Mouse (Mus musculus): ENCODE data around the gene Cntn4. TPM values are rescaled to one million over a fixed set of nuclear protein-coding genes. Genes with fewer than 3 reads are reported as not detected.

Gene Cntn4
- not detected in 2 replicates for total RNA-seq (2017)

GRCm38 (mm10) chr6:105677149-105678031 lies at the start of gene Cntn4:
Gene Cntn4 (plus strand): TSS chr6:105677660.
- ATAC-seq (replicated peaks; ENCODE audit: low read depth, poor library complexity, severe bottlenecking) = no peak

GRCm38 (mm10) chr6:105674276-105674675 lies 3.2 kb upstream of the Cntn4 start:
- ATAC-seq (replicated peaks; ENCODE audit: low read depth, poor library complexity, severe bottlenecking) = no peak

GRCm38 (mm10) chr6:105675099-105675498 lies 2.4 kb upstream of the Cntn4 start:
- ATAC-seq (replicated peaks; ENCODE audit: low read depth, poor library complexity, severe bottlenecking) = no peak

GRCm38 (mm10) chr6:105676637-105677036 lies 823 bp upstream of the Cntn4 start:
- ATAC-seq (replicated peaks; ENCODE audit: low read depth, poor library complexity, severe bottlenecking) = no peak

- ATAC-seq (replicated peaks; ENCODE audit: low read depth, poor library complexity, severe bottlenecking) = no peak
Measured at GRCm38 (mm10) chr6:105678778-105679177, 1.3 kb downstream of the Cntn4 start.

GRCm38 (mm10) chr6:105681496-105681895 lies 4.0 kb downstream of the Cntn4 start:
- ATAC-seq (replicated peaks; ENCODE audit: low read depth, poor library complexity, severe bottlenecking) = no peak

- ATAC-seq (replicated peaks; ENCODE audit: low read depth, poor library complexity, severe bottlenecking) = no peak
Measured at GRCm38 (mm10) chr6:105683251-105683650, 5.8 kb downstream of the Cntn4 start.

- ATAC-seq (replicated peaks; ENCODE audit: low read depth, poor library complexity, severe bottlenecking) = no peak
Measured at GRCm38 (mm10) chr6:105684123-105684522, 6.7 kb downstream of the Cntn4 start.

GRCm38 (mm10) chr6:105688195-105688594 lies 10.7 kb downstream of the Cntn4 start:
- ATAC-seq (replicated peaks; ENCODE audit: low read depth, poor library complexity, severe bottlenecking) = no peak

- no peak for ATAC-seq (replicated peaks; ENCODE audit: low read depth, poor library complexity, severe bottlenecking)
Measured at GRCm38 (mm10) chr6:105742026-105742425, 64.6 kb downstream of the Cntn4 start.

- no peak for ATAC-seq (replicated peaks; ENCODE audit: low read depth, poor library complexity, severe bottlenecking)
Measured at GRCm38 (mm10) chr6:105780616-105781015, 103.2 kb downstream of the Cntn4 start.

- ATAC-seq (replicated peaks; ENCODE audit: low read depth, poor library complexity, severe bottlenecking) = no peak
Measured at GRCm38 (mm10) chr6:105788462-105788861, 111.0 kb downstream of the Cntn4 start.

- ATAC-seq (replicated peaks; ENCODE audit: low read depth, poor library complexity, severe bottlenecking) = no peak
Measured at GRCm38 (mm10) chr6:105835099-105835498, 157.6 kb downstream of the Cntn4 start.

- no peak for ATAC-seq (replicated peaks; ENCODE audit: low read depth, poor library complexity, severe bottlenecking)
Measured at GRCm38 (mm10) chr6:105847296-105847695, 169.8 kb downstream of the Cntn4 start.

- ATAC-seq (replicated peaks; ENCODE audit: low read depth, poor library complexity, severe bottlenecking) = no peak
Measured at GRCm38 (mm10) chr6:105892838-105893237, 215.4 kb downstream of the Cntn4 start.

- ATAC-seq (replicated peaks; ENCODE audit: low read depth, poor library complexity, severe bottlenecking) = no peak
Measured at GRCm38 (mm10) chr6:105938485-105938884, 261.0 kb downstream of the Cntn4 start.

GRCm38 (mm10) chr6:105939303-105939702 lies 261.8 kb downstream of the Cntn4 start:
- no peak for ATAC-seq (replicated peaks; ENCODE audit: low read depth, poor library complexity, severe bottlenecking)

GRCm38 (mm10) chr6:105940591-105940990 lies 263.1 kb downstream of the Cntn4 start:
- ATAC-seq (replicated peaks; ENCODE audit: low read depth, poor library complexity, severe bottlenecking) = no peak

GRCm38 (mm10) chr6:105991492-105991891 lies 314.0 kb downstream of the Cntn4 start:
- ATAC-seq (replicated peaks; ENCODE audit: low read depth, poor library complexity, severe bottlenecking) = no peak

- no peak for ATAC-seq (replicated peaks; ENCODE audit: low read depth, poor library complexity, severe bottlenecking)
Measured at GRCm38 (mm10) chr6:106013018-106013417, 335.6 kb downstream of the Cntn4 start.

- ATAC-seq (replicated peaks; ENCODE audit: low read depth, poor library complexity, severe bottlenecking) = no peak
Measured at GRCm38 (mm10) chr6:106015126-106015525, 337.7 kb downstream of the Cntn4 start.

GRCm38 (mm10) chr6:106048878-106049277 lies 371.4 kb downstream of the Cntn4 start:
- no peak for ATAC-seq (replicated peaks; ENCODE audit: low read depth, poor library complexity, severe bottlenecking)

Data from common myeloid progenitor, adult 5-6 weeks (primary cell).